Mouse (Mus musculus): ENCODE data around the gene Fam131c. TPM values are rescaled to one million over a fixed set of nuclear protein-coding genes. Genes with fewer than 3 reads are reported as not detected.

Fam131c gene
- total and polyA plus RNA-seq, 2 experiments, result 0.46 to 10.3 TPM

GRCm38 (mm10) chr4:141411430-141411992, 43.5 kb downstream of the Fam131c start:
- no peak overlapping the region for H3K4me3 ChIP-seq (ENCODE audit: insufficient read depth, low read depth, low read length)
- no peak overlapping the region for H3K9ac ChIP-seq (ENCODE audit: low read depth, low read length)
- H3K36me3 ChIP-seq (ENCODE audit: control insufficient read depth, insufficient read depth, low read length), result no peaks in the 10 kb centered on the region
- DNase-seq (ENCODE audit: extremely low read depth, low read depth, low spot score), result no peak
- no peaks in the 10 kb centered on the region; the same call in 1 of the 2 replicates for H3K27me3 ChIP-seq (ENCODE audit: control insufficient read depth, insufficient read depth, low read length)
- TF ChIP-seq POLR2A (IDR thresholded peaks at IDR 0.05; ENCODE audit: extremely low read depth, insufficient read depth, low read length) (no peak), CTCF (IDR thresholded peaks at IDR 0.05; ENCODE audit: low read depth, low read length) (peak; percentile 53)
- H3K4me1 ChIP-seq (ENCODE audit: control insufficient read depth, insufficient read depth, low read length), result no peaks in the 10 kb centered on the region
- no peak overlapping the region for H3K27ac ChIP-seq (replicated peaks; ENCODE audit: insufficient read depth, low read depth, low read length)
- WGBS, result 36% methylated on average over 22 of the region's 22 CpGs
- no peaks in the 10 kb centered on the region for H3K79me2 ChIP-seq (ENCODE audit: control insufficient read depth, insufficient read depth, low read length)

GRCm38 (mm10) chr4:141415924-141416323, 47.9 kb downstream of the Fam131c start, which contains the start of gene Clcnkb:
Gene Clcnkb (minus strand): TSS chr4:141416014.
- no peaks in the 10 kb centered on the region for H3K4me1 ChIP-seq (ENCODE audit: control insufficient read depth, insufficient read depth, low read length)
- DNase-seq (ENCODE audit: extremely low read depth, low read depth, low spot score), result no peak
- H3K79me2 ChIP-seq (ENCODE audit: control insufficient read depth, insufficient read depth, low read length), result no peaks in the 10 kb centered on the region
- no peak within 1 kb of the TSS for H3K27ac ChIP-seq (replicated peaks; ENCODE audit: insufficient read depth, low read depth, low read length)
- H3K27me3 ChIP-seq (ENCODE audit: control insufficient read depth, insufficient read depth, low read length), result no peaks in the 10 kb centered on the region
- WGBS, result 69% methylated on average over 7 of the region's 7 CpGs
- TF ChIP-seq POLR2A (IDR thresholded peaks at IDR 0.05; ENCODE audit: extremely low read depth, insufficient read depth, low read length), result no peak
- no peak for TF ChIP-seq CTCF (IDR thresholded peaks at IDR 0.05; ENCODE audit: low read depth, low read length)
- no peak within 1 kb of the TSS for H3K4me3 ChIP-seq (ENCODE audit: insufficient read depth, low read depth, low read length)
- H3K9ac ChIP-seq (ENCODE audit: low read depth, low read length), result no peak within 1 kb of the TSS
- H3K36me3 ChIP-seq (ENCODE audit: control insufficient read depth, insufficient read depth, low read length), result no peaks in the 10 kb centered on the region

- WGBS, result 70% methylated on average over 27 of the region's 27 CpGs
- no peak overlapping the region for H3K9ac ChIP-seq (ENCODE audit: low read depth, low read length)
- no peak overlapping the region for H3K27ac ChIP-seq (replicated peaks; ENCODE audit: insufficient read depth, low read depth, low read length)
- H3K4me1 ChIP-seq (ENCODE audit: control insufficient read depth, insufficient read depth, low read length), result no peaks in the 10 kb centered on the region
- H3K36me3 ChIP-seq (ENCODE audit: control insufficient read depth, insufficient read depth, low read length), result no peaks in the 10 kb centered on the region
- H3K79me2 ChIP-seq (ENCODE audit: control insufficient read depth, insufficient read depth, low read length), result no peaks in the 10 kb centered on the region
- no peak overlapping the region for H3K4me3 ChIP-seq (ENCODE audit: insufficient read depth, low read depth, low read length)
- peak; percentile 10 for DNase-seq (ENCODE audit: extremely low read depth, low read depth, low spot score)
- TF ChIP-seq CTCF (IDR thresholded peaks at IDR 0.05; ENCODE audit: low read depth, low read length) (no peak), POLR2A (IDR thresholded peaks at IDR 0.05; ENCODE audit: extremely low read depth, insufficient read depth, low read length) (no peak)
- no peaks in the 10 kb centered on the region for H3K27me3 ChIP-seq (ENCODE audit: control insufficient read depth, insufficient read depth, low read length)
Observed at GRCm38 (mm10) chr4:141419398-141420191, 51.6 kb downstream of the Fam131c start.

GRCm38 (mm10) chr4:141420192-141420829, 52.3 kb downstream of the Fam131c start, which contains the start of gene Hspb7:
Gene Hspb7 (plus strand): TSS chr4:141420779.
- no peak for DNase-seq (ENCODE audit: extremely low read depth, low read depth, low spot score)
- H3K9ac ChIP-seq (ENCODE audit: low read depth, low read length), result no peak within 1 kb of the TSS
- no peaks in the 10 kb centered on the region for H3K27me3 ChIP-seq (ENCODE audit: control insufficient read depth, insufficient read depth, low read length)
- 71% methylated on average over 9 of the region's 9 CpGs for WGBS
- H3K4me3 ChIP-seq (ENCODE audit: insufficient read depth, low read depth, low read length), result no peak within 1 kb of the TSS
- no peak for TF ChIP-seq POLR2A (IDR thresholded peaks at IDR 0.05; ENCODE audit: extremely low read depth, insufficient read depth, low read length)
- TF ChIP-seq CTCF (IDR thresholded peaks at IDR 0.05; ENCODE audit: low read depth, low read length), result no peak
- no peaks in the 10 kb centered on the region for H3K79me2 ChIP-seq (ENCODE audit: control insufficient read depth, insufficient read depth, low read length)
- no peaks in the 10 kb centered on the region for H3K4me1 ChIP-seq (ENCODE audit: control insufficient read depth, insufficient read depth, low read length)
- no peak within 1 kb of the TSS for H3K27ac ChIP-seq (replicated peaks; ENCODE audit: insufficient read depth, low read depth, low read length)
- H3K36me3 ChIP-seq (ENCODE audit: control insufficient read depth, insufficient read depth, low read length), result no peaks in the 10 kb centered on the region

- WGBS, result 42% methylated on average over 9 of the region's 9 CpGs
- H3K27me3 ChIP-seq (ENCODE audit: control insufficient read depth, insufficient read depth, low read length), result no peaks in the 10 kb centered on the region; the same call in 1 of the 2 replicates
Observed at GRCm38 (mm10) chr4:141420886-141421285, 52.9 kb downstream of the Fam131c start.

More at GRCm38 (mm10) chr4:141420886-141421285, 52.9 kb downstream of the Fam131c start:
- H3K36me3 ChIP-seq (ENCODE audit: control insufficient read depth, insufficient read depth, low read length), result no peaks in the 10 kb centered on the region
- H3K27ac ChIP-seq (replicated peaks; ENCODE audit: insufficient read depth, low read depth, low read length), result no peak overlapping the region
- no peaks in the 10 kb centered on the region for H3K79me2 ChIP-seq (ENCODE audit: control insufficient read depth, insufficient read depth, low read length)
- no peaks in the 10 kb centered on the region for H3K4me1 ChIP-seq (ENCODE audit: control insufficient read depth, insufficient read depth, low read length)
- no peak for TF ChIP-seq POLR2A (IDR thresholded peaks at IDR 0.05; ENCODE audit: extremely low read depth, insufficient read depth, low read length)
- no peak overlapping the region for H3K9ac ChIP-seq (ENCODE audit: low read depth, low read length)
- no peak for DNase-seq (ENCODE audit: extremely low read depth, low read depth, low spot score)
- no peak overlapping the region for H3K4me3 ChIP-seq (ENCODE audit: insufficient read depth, low read depth, low read length)

All from liver, adult 2 months (tissue).